Mouse (Mus musculus) midbrain, embryonic 14.5 days (tissue): ENCODE measurements around the gene Dmrt1. TPM values are rescaled to one million over a fixed set of nuclear protein-coding genes. Genes with fewer than 3 reads are reported as not detected.

Source experiments
- ATAC-seq: fragments of 200-750 bp; cut with Nextera tagmentation; 2 replicates; pipeline ENCODE4 v1.8.0; 2017; ENCODE audit warnings: moderate number of reproducible peaks, moderate library complexity; ENCODE audit not compliant: low FRiP score, low TSS enrichment
- DNase-seq: peaks from one replicate; pipeline ENCODE4 v3.0.0-alpha.2; 2015
- H3K27ac ChIP-seq: fragments of 300-500 bp; sonication (generic); replicated peaks from 2 replicates; pipeline ENCODE4 v1.5.1; 2014; ENCODE audit warnings: mild to moderate bottlenecking, low read depth, low read length, moderate library complexity
- H3K27me3 ChIP-seq: fragments of 300-500 bp; sonication (generic); 2 replicates; pipeline ENCODE4 v1.6.1; 2014; ENCODE audit warnings: low read length, control low read depth, mixed read lengths; ENCODE audit not compliant: control insufficient read depth, insufficient read depth
- H3K36me3 ChIP-seq: fragments of 300-500 bp; sonication (generic); 2 replicates; pipeline ENCODE4 v1.6.1; 2014; ENCODE audit warnings: low read length, control low read depth; ENCODE audit not compliant: control insufficient read depth, insufficient read depth
- H3K4me1 ChIP-seq: fragments of 300-500 bp; sonication (generic); 2 replicates; pipeline ENCODE4 v1.6.1; 2014; ENCODE audit warnings: mild to moderate bottlenecking, antibody characterized with exemption, low read length, control low read depth; ENCODE audit not compliant: control insufficient read depth, insufficient read depth
- H3K4me2 ChIP-seq: fragments of 300-500 bp; sonication (generic); 2 replicates; pipeline ENCODE4 v1.6.1; 2014; ENCODE audit warnings: mild to moderate bottlenecking, low read length, moderate library complexity
- H3K4me3 ChIP-seq: fragments of 300-500 bp; sonication (generic); replicated peaks from 2 replicates; pipeline ENCODE4 v1.5.1; 2014; ENCODE audit warnings: low read depth, low read length
- H3K9ac ChIP-seq: fragments of 300-500 bp; sonication (generic); replicated peaks from 2 replicates; pipeline ENCODE4 v1.6.1; 2014; ENCODE audit warnings: mild to moderate bottlenecking, low read length, moderate library complexity
- H3K9me3 ChIP-seq: fragments of 300-500 bp; sonication (generic); 2 replicates; pipeline ENCODE4 v1.6.1; 2016; ENCODE audit warnings: low read length, control low read depth, mixed read lengths; ENCODE audit not compliant: control insufficient read depth
- WGBS: fragments of 180-500 bp; shearing (Covaris S2); extraction: QIAGEN DNeasy Blood & Tissue Kit; methylation state at CpG from one replicate; pipeline ENCODE4 v1.1.7; 2014; 5-methylcytosine and 5-hydroxymethylcytosine counted together
- polyA plus RNA-seq: library from polyadenylated mRNA; unstranded; fragments of >200 nt; fragmentation: Nextera tagmentation; extraction: Ambion mirVana; gene quantifications from 2 replicates; pipeline ENCODE4 v1.2.1, GENCODE M21; 2014

Gene Dmrt1
- polyA plus RNA-seq, 1 experiment from 2014 or later = not detected

DNA sequence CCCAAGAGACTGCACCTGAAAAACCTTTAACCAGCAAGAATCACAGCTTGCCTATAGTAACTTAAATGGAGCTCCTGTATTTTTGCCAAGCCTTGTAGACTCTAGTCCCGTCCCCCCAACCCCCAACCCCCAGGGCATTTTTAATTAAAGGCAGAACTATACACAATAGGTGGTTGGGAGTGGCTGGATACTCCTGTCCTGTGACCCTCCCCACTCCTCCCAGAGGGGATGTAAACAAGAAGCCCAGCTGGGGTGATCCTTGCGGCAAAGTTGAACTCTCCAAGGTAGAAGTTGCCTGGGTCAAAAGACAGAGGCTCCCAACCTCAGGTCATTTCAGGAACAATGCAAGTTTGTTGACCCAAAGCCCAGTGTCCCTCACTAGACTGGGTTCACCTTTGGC is 16.9 kb upstream of the Dmrt1 start:
- WGBS = 19% methylated on average over 2 of the region's 2 CpGs
- no peak overlapping the region for H3K4me2 ChIP-seq

DNA sequence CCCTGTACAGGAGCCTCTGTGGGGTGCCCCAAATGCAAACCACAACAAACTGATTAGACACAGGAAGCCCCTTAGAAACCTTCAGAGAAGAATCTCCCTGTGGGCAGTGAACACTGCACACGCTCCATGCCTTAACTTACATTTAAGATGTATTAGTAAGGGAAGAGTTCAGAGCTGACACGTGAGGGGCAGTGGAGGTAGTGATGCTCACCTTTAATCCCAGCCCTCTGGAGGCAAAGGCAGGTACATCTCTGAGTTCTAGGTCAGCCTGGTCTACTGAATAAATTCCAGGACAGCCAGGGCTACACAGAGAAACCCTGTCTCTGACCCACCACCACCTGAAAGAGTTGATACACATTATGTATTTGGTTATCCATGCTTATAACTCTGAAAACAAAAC is 15.9 kb upstream of the Dmrt1 start:
- H3K4me2 ChIP-seq = no peak overlapping the region
- no peak overlapping the region for H3K27ac ChIP-seq
- no peak for DNase-seq
- no peak overlapping the region for H3K4me3 ChIP-seq
- H3K36me3 ChIP-seq = no peaks in the 10 kb centered on the region
- no peaks in the 10 kb centered on the region for H3K4me1 ChIP-seq
- peaks cover 3% of the 10 kb centered on the region; the same call in 1 of the 2 replicates for H3K27me3 ChIP-seq
- ATAC-seq = no peak
- H3K9ac ChIP-seq = no peak overlapping the region
- H3K9me3 ChIP-seq = no peaks in the 10 kb centered on the region
- WGBS = 41% methylated on average over 2 of the region's 2 CpGs

More for the DNA sequence above, 16.9 kb upstream of the Dmrt1 start:
- peaks cover 3% of the 10 kb centered on the region; the same call in 1 of the 2 replicates for H3K27me3 ChIP-seq
- no peak overlapping the region for H3K9ac ChIP-seq
- H3K4me3 ChIP-seq = no peak overlapping the region
- H3K9me3 ChIP-seq = no peaks in the 10 kb centered on the region
- no peak for ATAC-seq
- no peaks in the 10 kb centered on the region for H3K4me1 ChIP-seq
- no peak for DNase-seq
- H3K27ac ChIP-seq = no peak overlapping the region
- no peaks in the 10 kb centered on the region for H3K36me3 ChIP-seq

DNA sequence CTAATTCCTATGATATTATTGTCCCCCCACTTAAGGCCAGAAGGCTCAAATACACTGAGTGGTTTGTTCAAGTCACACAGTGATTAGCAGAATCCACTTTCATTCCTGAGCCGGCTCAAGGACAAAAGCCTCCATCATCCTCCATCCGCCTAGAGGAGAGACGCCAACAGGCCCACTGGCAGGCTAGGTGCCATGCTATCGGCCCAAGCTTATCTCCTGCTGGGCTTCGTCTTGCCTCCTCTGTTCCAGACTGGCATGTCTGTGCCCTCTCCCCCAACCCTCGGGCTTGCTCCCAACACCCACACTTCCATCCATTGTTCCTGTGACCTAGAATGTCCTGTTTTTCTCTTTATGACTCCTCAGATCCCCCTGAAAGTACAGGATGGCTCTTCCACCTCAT is 8.0 kb upstream of the Dmrt1 start:
- no peaks in the 10 kb centered on the region for H3K4me1 ChIP-seq
- H3K4me3 ChIP-seq = no peak overlapping the region
- no peak for ATAC-seq
- H3K4me2 ChIP-seq = no peak overlapping the region
- no peaks in the 10 kb centered on the region for H3K36me3 ChIP-seq
- 73% methylated on average over 6 of the region's 6 CpGs for WGBS
- H3K9ac ChIP-seq = no peak overlapping the region
- DNase-seq = no peak
- no peaks in the 10 kb centered on the region for H3K9me3 ChIP-seq
- H3K27ac ChIP-seq = no peak overlapping the region
- no peaks in the 10 kb centered on the region for H3K27me3 ChIP-seq

DNA sequence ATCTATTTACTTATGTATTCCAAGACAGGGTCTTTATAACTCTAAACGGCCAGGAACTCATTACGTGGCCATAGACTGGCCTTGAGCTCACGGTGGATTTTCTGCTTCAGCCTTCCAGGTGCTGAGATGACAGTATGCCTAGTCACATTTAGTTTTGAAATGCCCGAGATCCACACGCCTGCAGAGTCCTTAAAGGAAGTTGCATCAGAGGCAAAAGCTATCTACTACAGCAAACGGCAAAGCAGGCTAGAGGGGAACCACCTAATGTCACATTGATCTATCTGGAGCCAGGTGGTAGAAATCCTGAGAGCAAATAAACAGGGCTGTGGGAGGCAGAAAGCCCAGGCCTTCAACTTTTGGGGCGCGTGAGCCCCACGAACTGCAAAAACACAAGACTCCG is 540 bp upstream of the Dmrt1 start:
- H3K36me3 ChIP-seq = no peaks in the 10 kb centered on the region
- H3K27ac ChIP-seq = no peak overlapping the region
- no peak overlapping the region for H3K4me3 ChIP-seq
- peaks cover 14% of the 10 kb centered on the region for H3K4me1 ChIP-seq
- DNase-seq (no peak), ATAC-seq (no peak)
- H3K4me2 ChIP-seq = no peak overlapping the region
- H3K9ac ChIP-seq = no peak overlapping the region
- H3K27me3 ChIP-seq = peaks cover 67% of the 10 kb centered on the region
- no peaks in the 10 kb centered on the region for H3K9me3 ChIP-seq
- WGBS = 39% methylated on average over 10 of the region's 10 CpGs

DNA sequence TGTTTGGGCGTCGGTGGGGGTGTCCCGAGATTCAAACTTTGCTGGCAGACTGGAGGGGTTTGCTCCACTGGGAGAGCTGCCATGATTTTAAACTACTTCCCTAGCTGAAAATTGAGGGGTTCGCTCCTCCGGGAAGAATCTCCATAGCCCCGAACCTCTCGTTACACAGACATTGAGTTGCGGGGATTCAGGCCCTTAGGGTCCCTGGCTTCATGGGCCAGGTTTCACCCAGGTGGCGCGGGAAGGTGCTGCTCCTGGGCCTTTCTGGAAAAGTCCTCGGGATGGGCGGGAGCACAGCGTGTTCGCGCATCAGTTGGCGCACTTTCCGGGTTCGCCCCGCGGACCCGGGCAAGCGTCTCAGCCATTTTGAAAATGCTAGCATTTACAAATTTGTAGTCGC is 1.2 kb downstream of the Dmrt1 start:
- Histone ChIP-seq H3K9me3 (no peaks in the 10 kb centered on the region), H3K4me3 (peak overlapping the region; percentile 27), H3K4me1 (peaks cover 14% of the 10 kb centered on the region), H3K27me3 (peaks cover 67% of the 10 kb centered on the region), H3K27ac (no peak overlapping the region), H3K4me2 (peak overlapping the region; percentile 47), H3K9ac (no peak overlapping the region), H3K36me3 (no peaks in the 10 kb centered on the region)
- 2% methylated on average over 23 of the region's 23 CpGs for WGBS
- no peak for ATAC-seq
- DNase-seq = peak; percentile 27

DNA sequence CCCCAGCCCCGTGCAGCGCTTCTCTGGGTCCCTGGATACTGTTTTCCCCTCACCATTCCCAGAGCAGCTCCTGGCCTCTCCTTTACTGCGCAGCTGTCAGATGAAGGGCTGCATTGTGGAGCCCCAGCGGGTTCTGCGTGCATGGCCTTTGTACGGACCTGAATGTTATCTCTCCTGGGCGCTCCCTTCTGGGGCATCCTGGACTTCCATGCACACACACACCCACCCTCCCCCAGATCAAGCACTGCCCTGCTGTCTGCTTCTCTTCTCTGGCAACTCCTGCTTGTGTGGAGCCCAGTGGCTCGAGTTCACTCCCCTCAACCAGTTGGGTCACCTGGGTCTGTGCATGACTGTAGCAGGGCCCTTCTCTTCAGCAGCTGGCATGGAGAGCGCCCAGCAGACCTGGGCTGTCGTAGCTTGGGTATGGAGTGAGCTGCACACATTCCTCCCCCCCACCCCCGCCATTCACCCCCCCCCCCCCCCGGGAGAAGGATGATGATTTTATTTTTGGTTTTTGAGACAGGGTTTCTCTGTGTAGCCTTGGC is 9.6 kb downstream of the Dmrt1 start:
- Histone ChIP-seq H3K27me3 (no peaks in the 10 kb centered on the region), H3K36me3 (no peaks in the 10 kb centered on the region), H3K4me1 (no peaks in the 10 kb centered on the region), H3K9ac (no peak overlapping the region), H3K4me2 (no peak overlapping the region), H3K4me3 (no peak overlapping the region), H3K27ac (no peak overlapping the region), H3K9me3 (no peaks in the 10 kb centered on the region)
- ATAC-seq (no peak), DNase-seq (no peak)
- 33% methylated on average over 12 of the region's 12 CpGs for WGBS

DNA sequence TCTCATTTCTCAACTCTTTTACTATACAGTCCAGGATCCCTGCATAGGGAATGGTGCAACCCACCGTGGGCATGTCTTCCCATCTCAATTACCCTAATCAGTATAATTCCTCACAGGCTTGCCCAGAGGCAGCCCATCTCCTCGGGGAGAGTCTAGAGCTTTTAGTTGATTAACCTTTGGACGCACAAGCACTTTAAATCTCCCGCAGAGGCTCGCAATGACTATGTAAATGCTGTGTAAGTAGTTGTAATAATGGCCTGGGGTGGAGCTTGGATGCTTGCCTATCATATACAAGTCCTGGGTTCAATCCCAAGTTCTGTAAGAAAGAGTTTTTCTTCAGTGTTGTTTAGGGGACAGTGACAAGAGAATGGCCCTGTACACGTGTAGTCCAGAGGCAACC is 18.7 kb downstream of the Dmrt1 start:
- Histone ChIP-seq H3K4me3 (no peak overlapping the region), H3K27ac (no peak overlapping the region), H3K9ac (no peak overlapping the region), H3K36me3 (no peaks in the 10 kb centered on the region), H3K9me3 (no peaks in the 10 kb centered on the region), H3K27me3 (no peaks in the 10 kb centered on the region), H3K4me2 (no peak overlapping the region), H3K4me1 (no peaks in the 10 kb centered on the region)
- DNase-seq = no peak
- ATAC-seq = no peak
- WGBS = 71% methylated on average over 6 of the region's 6 CpGs

DNA sequence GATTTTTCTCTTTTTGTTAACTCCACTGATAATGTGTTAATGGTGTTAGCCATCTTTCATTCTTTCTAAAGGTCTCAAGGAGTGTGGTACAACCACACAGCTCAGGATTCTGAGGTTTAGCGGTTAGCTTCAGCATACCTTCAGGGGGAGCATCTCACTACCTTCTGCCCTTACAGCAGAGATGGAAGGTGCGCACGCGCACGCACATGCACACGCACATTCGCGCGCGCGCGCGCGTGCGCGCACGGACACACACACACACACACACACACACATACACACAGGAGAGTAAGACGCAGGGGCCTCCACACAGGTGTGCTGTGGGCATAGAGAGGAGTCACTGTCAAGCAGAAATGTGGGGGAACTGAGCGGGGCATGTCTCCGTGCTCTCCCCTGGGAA is 20.3 kb downstream of the Dmrt1 start:
- no peak for DNase-seq
- Histone ChIP-seq H3K4me3 (no peak overlapping the region), H3K4me1 (no peaks in the 10 kb centered on the region), H3K27me3 (no peaks in the 10 kb centered on the region), H3K4me2 (no peak overlapping the region), H3K9ac (no peak overlapping the region), H3K36me3 (no peaks in the 10 kb centered on the region), H3K9me3 (no peaks in the 10 kb centered on the region), H3K27ac (no peak overlapping the region)
- no peak for ATAC-seq
- 99% methylated on average over 20 of the region's 20 CpGs for WGBS

DNA sequence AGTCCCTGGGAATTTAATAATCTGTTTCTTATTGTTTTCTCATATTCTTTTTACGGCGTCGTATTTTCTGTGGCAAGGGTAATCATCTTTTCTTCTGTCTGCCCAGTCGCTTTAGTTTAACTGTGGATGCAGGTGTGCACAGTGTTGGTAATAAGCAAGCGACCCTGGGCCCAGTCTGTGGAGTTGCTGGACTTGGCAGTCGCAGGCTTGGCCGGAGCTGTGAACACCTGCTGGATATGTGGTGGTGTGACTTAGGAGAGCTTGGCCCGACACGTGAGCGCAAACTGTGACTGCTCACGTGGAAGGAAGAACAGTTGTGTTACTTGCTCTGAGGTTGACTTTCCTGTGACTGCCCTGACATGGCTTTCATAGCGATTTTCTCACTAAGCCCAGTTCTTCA is 24.3 kb downstream of the Dmrt1 start:
- Histone ChIP-seq H3K9me3 (no peaks in the 10 kb centered on the region; the same call in 1 of the 2 replicates), H3K9ac (no peak overlapping the region), H3K4me1 (no peaks in the 10 kb centered on the region), H3K36me3 (no peaks in the 10 kb centered on the region), H3K4me3 (no peak overlapping the region), H3K27ac (no peak overlapping the region), H3K27me3 (no peaks in the 10 kb centered on the region), H3K4me2 (no peak overlapping the region)
- ATAC-seq (no peak), DNase-seq (no peak)
- 63% methylated on average over 12 of the region's 12 CpGs for WGBS
